Mouse (Mus musculus) spleen, adult 10 weeks (tissue): ENCODE results near the gene Olr1. TPM values are rescaled to one million over a fixed set of nuclear protein-coding genes. Genes with fewer than 3 reads are reported as not detected.

ENCODE experiments used
- polyA plus RNA-seq: library from polyadenylated mRNA; stranded (reverse); fragments of 350-450 nt; fragmentation: Illumina TruSeq; extraction: RNeasy Lipid Tissue Mini Kit (QIAGEN cat#74804); gene quantifications from one replicate; pipeline ENCODE4 v1.2.3, GENCODE M21; 2015; ENCODE audit warnings: low replicate concordance; ENCODE audit not compliant: insufficient read depth

The Olr1 gene
- polyA plus RNA-seq: 0.21 TPM

DNA sequence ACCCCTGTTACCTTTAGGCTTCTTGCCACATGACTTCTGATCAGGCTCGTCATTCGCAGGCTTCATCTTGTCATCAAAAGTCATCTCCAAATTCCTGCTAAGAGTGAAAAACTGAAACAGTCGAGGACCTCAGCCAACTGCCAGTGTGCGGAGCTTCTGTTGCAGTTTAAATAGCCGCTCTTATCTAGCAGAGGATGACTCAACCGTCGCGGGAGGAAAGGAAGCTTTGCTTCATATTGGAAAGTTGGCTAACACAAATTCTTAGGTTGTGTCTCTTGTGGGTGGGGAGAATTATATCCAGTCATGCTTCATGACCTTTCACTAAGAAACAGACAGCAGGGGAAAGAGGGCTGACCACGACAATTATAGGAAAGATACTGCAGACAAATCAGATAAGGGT lies at the start of gene Olr1:
TSS of gene Olr1 (minus strand) at position 142 of the 400 bp plus-strand sequence.

DNA sequence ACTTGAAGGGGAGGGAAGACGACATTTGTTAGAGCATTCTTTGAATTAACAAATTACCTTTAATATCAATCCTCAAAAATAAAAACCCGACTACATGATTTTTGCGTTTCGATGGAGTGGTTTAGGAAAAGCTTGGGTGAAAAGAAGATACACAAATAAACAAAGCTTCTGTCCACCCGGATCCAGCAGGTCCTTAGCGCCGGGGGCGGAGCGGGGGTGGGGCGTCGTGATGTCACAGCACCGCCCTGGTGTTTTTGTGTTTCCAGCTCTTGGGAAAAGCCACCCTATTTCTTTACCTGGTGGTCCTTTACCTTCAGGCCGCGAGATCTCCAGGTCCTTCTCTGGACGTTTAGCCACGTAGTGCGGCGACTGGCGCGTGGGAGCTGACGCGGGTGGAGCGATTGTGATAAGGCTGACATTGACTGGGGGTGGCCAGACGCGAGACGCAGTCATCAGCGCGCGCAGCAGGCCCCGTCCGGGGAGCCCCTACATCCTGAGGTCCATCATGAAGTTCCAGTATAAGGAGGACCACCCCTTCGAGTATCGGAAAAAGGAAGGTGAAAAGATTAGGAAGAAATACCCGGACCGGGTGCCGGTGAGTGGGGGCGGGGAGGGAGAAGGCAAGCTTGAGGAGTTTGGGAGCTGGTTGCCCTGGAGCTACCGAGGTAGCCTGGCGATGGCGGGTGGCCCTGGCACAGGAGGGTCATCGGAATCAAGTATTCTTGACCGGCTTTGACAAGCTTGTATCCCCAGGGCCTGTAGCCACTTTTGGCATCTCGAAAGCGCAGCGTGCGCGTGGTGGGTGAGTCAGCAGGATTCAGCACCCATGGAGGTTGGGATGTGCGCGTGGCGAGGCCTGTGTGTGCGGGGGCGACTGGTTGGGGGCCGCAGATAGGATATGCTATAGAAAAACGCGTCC lies 26.2 kb upstream of the Olr1 start, which contains the start of gene Gabarapl1:
TSS of gene Gabarapl1 (plus strand) at position 219 of the 919 bp plus-strand sequence.

DNA sequence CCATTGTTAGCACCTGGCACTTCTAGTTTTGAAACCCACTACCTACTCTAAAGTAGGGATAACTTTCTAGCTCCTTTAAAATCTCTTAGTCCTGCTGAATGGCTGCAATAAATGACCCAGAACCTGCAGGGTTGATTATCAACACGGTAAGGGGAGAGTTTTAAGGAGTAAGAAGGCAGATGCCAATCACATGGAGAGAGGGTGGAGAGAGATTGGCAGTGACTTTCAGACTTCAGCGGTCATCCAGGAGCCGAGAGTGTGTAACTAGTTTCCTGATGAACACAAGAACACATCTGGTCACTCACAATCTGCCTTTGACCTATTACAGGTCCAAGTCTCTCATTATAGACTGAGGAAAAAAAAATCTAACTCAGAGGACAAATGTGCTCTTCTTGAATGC lies 5.4 kb upstream of the Olr1 start, which contains the start of gene Tmem52b:
TSS of gene Tmem52b (plus strand) at position 189 of the 400 bp plus-strand sequence.

DNA sequence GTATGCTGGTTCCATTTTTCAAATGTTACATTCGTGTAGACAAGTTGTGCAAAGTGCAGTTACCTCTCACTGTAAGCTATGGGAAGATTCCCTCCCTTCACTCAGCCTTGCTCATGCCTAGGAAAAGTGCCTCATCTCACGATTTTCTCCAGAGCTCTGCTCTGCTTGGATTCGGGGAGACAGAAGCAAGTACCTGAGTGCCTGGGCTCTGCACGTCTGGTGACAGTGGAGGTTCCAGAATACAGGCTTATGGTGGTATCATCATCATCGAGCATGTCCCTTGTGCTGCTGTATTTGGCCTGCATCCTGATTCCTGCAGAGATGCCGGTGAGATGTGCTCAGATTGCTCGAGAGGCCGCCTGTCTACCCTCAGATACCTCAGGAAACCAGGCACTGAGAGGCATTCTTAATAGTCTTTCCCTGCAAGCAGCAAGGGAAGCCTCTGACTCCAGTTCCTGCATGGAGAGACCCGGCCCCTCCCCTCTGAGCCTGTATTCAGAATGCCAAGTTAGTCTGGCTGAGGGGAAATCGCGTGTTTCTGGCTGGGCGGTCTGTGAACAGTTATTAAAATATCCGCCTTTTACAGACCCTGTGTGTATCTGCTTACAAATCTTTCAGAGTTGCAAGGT lies 55.4 kb downstream of the Olr1 start, which contains the start of gene Clec1a:
TSS of gene Clec1a (minus strand) at position 590 of the 629 bp plus-strand sequence.

Other genes with a start within 250 kb of the Olr1 start
- 80.1 TPM for gene Cd69, start 231.7 kb downstream of the Olr1 start, polyA plus RNA-seq
- not detected for gene 4922502D21Rik, start 175.4 kb downstream of the Olr1 start, polyA plus RNA-seq
- gene Clec12a, start 164.5 kb downstream of the Olr1 start, polyA plus RNA-seq: 67.8 TPM
- 1.3 TPM for gene Clec12b, start 121.3 kb downstream of the Olr1 start, polyA plus RNA-seq
- gene Clec1b, start 109.9 kb downstream of the Olr1 start, polyA plus RNA-seq: 44.5 TPM
- gene Clec9a, start 98.3 kb downstream of the Olr1 start, polyA plus RNA-seq: 92.8 TPM
- 3.6 TPM for gene Clec1a, start 55.2 kb downstream of the Olr1 start, polyA plus RNA-seq
- not detected for gene Tmem52b, start 5.4 kb upstream of the Olr1 start, polyA plus RNA-seq
- 48.6 TPM for gene Gabarapl1, start 26.0 kb upstream of the Olr1 start, polyA plus RNA-seq
- 20.6 TPM for gene Klre1, start 70.7 kb upstream of the Olr1 start, polyA plus RNA-seq
- gene Klrd1, start 84.6 kb upstream of the Olr1 start, polyA plus RNA-seq: 143 TPM
- 75.9 TPM for gene Klrk1, start 116.7 kb upstream of the Olr1 start, polyA plus RNA-seq
- 3.4 TPM for gene Klrc3, start 136.2 kb upstream of the Olr1 start, polyA plus RNA-seq
- gene Klrc2, start 153.5 kb upstream of the Olr1 start, polyA plus RNA-seq: 15.9 TPM
- 18.9 TPM for gene Klrc1, start 171.8 kb upstream of the Olr1 start, polyA plus RNA-seq
- gene Klri1, start 210.0 kb upstream of the Olr1 start, polyA plus RNA-seq: 20.7 TPM
- gene Klri2, start 233.3 kb upstream of the Olr1 start, polyA plus RNA-seq: 9.2 TPM